Mouse (Mus musculus) hindbrain, embryonic 15.5 days (tissue): Measurements from ENCODE around the gene Wsb2. TPM values are rescaled to one million over a fixed set of nuclear protein-coding genes. Genes with fewer than 3 reads are reported as not detected.
"Not testable (repeated sequence)": the region's sequence is repeated elsewhere in the genome, so short reads cannot be mapped to it uniquely, and the experiment has no call there.

Experiments used
- ATAC-seq: fragments of 200-750 bp; cut with Nextera tagmentation; 2 replicates; pipeline ENCODE4 v1.8.0; 2017; ENCODE audit warnings: low read depth, moderate number of reproducible peaks, moderate TSS enrichment; ENCODE audit not compliant: low FRiP score
- H3K27ac ChIP-seq: fragments of 300-500 bp; sonication (generic); replicated peaks from 2 replicates; pipeline ENCODE4 v1.5.1; 2015; ENCODE audit warnings: mild to moderate bottlenecking, inconsistent platforms
- H3K27me3 ChIP-seq: fragments of 300-500 bp; sonication (generic); 2 replicates; pipeline ENCODE4 v1.6.1; 2015; ENCODE audit warnings: control low read depth, inconsistent platforms
- H3K36me3 ChIP-seq: fragments of 300-500 bp; sonication (generic); 2 replicates; pipeline ENCODE4 v1.6.1; 2015; ENCODE audit warnings: control low read depth, inconsistent platforms
- H3K4me1 ChIP-seq: fragments of 300-500 bp; sonication (generic); replicated peaks from 2 replicates; pipeline ENCODE4 v1.6.1; 2015; ENCODE audit warnings: control low read depth, inconsistent platforms
- H3K4me2 ChIP-seq: fragments of 300-500 bp; sonication (generic); 2 replicates; pipeline ENCODE4 v1.6.1; 2015; ENCODE audit warnings: moderate library complexity, mild to moderate bottlenecking, inconsistent platforms
- H3K4me3 ChIP-seq: fragments of 300-500 bp; sonication (generic); 2 replicates; pipeline ENCODE4 v1.5.1; 2015; ENCODE audit warnings: mild to moderate bottlenecking, inconsistent platforms
- H3K9ac ChIP-seq: fragments of 300-500 bp; sonication (generic); 2 replicates; pipeline ENCODE4 v1.6.1; 2015; ENCODE audit warnings: inconsistent platforms
- H3K9me3 ChIP-seq: fragments of 300-500 bp; sonication (generic); 2 replicates; pipeline ENCODE4 v1.6.1; 2016; ENCODE audit warnings: control low read depth, inconsistent platforms
- WGBS: fragments of 180-500 bp; shearing (Covaris S2); methylation state at CpG from one replicate; pipeline ENCODE4 v1.1.7; 2015; 5-methylcytosine and 5-hydroxymethylcytosine counted together
- polyA plus RNA-seq: library from polyadenylated mRNA; unstranded; fragments of >200 nt; fragmentation: Nextera tagmentation; extraction: Ambion mirVana; gene quantifications from 2 replicates; pipeline ENCODE4 v1.2.1, GENCODE M21; 2015

Wsb2 gene
- polyA plus RNA-seq, 1 experiment from 2014 or later, result 310 TPM

DNA sequence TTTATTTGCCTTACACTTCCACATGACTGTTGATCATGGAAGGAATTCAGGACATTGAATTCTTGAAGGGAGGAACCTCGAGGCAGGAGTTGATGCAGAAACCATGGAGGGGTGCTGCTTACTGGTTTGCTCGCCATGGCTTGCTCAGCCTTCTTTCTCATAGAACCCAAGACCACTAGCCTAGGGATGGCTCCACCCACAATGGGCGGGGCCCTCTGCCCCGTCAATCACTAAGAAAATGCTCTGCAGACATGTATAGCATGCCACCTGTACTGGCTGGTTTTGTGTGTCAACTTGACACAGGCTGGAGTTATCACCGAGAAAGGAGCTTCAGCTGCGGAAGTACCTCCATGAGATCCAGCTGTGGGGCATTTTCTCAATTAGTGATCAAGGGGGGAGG lies 17.0 kb upstream of the Wsb2 start:
- H3K27ac ChIP-seq, result no peak overlapping the region
- no peak overlapping the region for H3K9ac ChIP-seq
- WGBS, result 86% methylated on average over 6 of the region's 6 CpGs
- ATAC-seq, result no peak
- no peak overlapping the region for H3K4me3 ChIP-seq
- H3K36me3 ChIP-seq, result no peaks in the 10 kb centered on the region
- no peak overlapping the region for H3K4me2 ChIP-seq
- H3K9me3 ChIP-seq, result no peaks in the 10 kb centered on the region
- H3K27me3 ChIP-seq, result no peaks in the 10 kb centered on the region
- no peaks in the 10 kb centered on the region for H3K4me1 ChIP-seq

DNA sequence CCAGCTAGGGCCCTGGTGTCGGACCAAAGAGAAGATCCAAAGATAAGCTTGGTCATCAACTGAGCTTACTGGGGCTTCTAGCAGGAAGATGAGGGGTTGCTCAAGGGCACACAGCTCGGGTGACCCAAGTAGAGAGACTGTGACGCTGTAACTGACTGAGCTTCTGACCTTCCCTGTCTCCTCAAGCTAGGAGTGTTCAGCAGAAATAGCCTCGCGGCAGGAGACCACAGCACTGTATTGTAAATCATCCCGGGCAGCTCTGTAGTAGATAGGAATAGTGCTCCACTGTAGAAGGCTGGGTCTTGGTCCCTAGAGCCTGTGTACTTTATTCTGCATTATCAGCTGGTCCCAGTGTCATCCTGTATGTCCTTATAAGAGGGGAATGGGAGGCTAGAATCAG lies 15.2 kb upstream of the Wsb2 start:
- Histone ChIP-seq H3K4me2 (no peak overlapping the region), H3K27me3 (no peaks in the 10 kb centered on the region), H3K4me1 (no peaks in the 10 kb centered on the region), H3K9me3 (no peaks in the 10 kb centered on the region), H3K9ac (no peak overlapping the region), H3K27ac (no peak overlapping the region), H3K36me3 (no peaks in the 10 kb centered on the region), H3K4me3 (no peak overlapping the region)
- 91% methylated on average over 6 of the region's 6 CpGs for WGBS
- ATAC-seq, result no peak

DNA sequence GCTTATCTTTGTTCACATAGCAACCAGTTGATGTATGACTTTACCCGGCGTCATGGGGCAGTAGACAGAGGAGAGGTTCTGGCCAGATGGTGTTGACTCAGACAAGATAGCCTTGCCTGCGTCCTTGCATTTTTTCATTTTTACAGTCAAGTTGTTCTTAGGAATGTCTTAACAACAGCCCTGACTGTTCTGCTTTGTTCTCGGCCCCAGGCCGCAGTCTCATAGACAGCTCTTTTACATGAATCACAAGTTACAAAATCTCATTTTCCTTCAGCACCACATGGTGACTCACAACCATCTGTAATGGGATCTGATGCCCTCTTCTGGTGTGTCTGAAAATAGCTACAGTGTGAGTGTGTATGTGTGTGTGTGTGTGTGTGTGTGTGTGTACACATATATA lies 12.6 kb upstream of the Wsb2 start:
- not testable (repeated sequence) for H3K27me3 ChIP-seq, H3K4me2 ChIP-seq, H3K9ac ChIP-seq, H3K36me3 ChIP-seq, ATAC-seq, H3K27ac ChIP-seq, H3K4me1 ChIP-seq, H3K9me3 ChIP-seq, H3K4me3 ChIP-seq
- WGBS, result 90% methylated on average over 5 of the region's 5 CpGs

DNA sequence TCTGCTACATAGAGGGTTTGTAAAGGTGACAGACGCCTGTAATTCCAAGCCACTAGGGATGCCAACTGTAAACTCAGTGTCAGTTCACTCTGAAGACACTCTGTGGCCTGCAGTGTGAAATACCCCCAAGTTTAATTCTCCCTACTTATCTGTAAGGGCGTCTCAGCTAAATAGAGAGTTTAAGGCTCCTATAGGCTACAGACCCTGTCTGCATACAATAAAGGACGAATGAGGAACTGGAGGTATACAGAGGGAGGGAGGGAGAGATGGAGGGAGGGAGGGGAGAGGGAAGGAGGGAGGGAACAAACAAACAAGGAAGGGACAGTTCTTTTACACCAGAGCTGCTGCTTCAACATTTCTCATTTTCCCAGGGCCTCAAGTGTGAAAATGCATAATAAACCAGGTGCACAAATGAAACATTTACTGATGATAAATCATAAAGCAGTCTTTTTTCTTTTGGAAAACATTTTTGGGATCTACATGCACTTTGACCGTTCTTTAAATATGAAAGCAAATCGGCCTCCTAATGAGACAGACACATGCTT lies 11.6 kb upstream of the Wsb2 start:
- H3K9ac ChIP-seq, result no peak overlapping the region
- ATAC-seq, result no peak
- no peak overlapping the region for H3K27ac ChIP-seq
- WGBS, result 80% methylated on average over 5 of the region's 5 CpGs
- H3K27me3 ChIP-seq, result no peaks in the 10 kb centered on the region
- H3K9me3 ChIP-seq, result no peaks in the 10 kb centered on the region
- H3K4me2 ChIP-seq, result no peak overlapping the region
- H3K36me3 ChIP-seq, result no peaks in the 10 kb centered on the region
- no peak overlapping the region for H3K4me3 ChIP-seq
- H3K4me1 ChIP-seq, result no peaks in the 10 kb centered on the region

DNA sequence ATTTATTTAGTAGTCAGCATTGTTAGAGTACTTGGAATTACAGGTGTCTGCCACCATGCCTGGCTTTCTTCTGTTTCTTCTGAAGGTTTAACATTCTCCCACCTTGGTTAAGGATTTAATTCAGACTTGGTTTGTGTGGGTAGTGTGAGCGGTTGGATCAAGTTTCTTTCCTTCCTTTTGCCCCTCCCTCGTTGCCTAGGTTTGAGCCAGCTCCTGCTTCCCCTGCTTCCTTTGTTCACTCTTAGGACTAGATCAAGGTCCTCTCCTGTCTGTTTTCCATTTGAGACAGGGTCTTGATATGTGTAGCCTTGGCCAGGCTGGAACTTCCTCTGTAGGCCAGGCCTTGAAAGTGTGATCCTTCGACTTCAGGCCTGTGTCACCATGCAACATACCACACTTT lies 10.8 kb upstream of the Wsb2 start:
- 61% methylated on average over 3 of the region's 3 CpGs for WGBS
- no peak overlapping the region for H3K4me2 ChIP-seq
- H3K27me3 ChIP-seq, result no peaks in the 10 kb centered on the region
- no peak for ATAC-seq
- H3K4me3 ChIP-seq, result no peak overlapping the region
- H3K36me3 ChIP-seq, result no peaks in the 10 kb centered on the region
- H3K9ac ChIP-seq, result no peak overlapping the region
- no peak overlapping the region for H3K27ac ChIP-seq
- no peaks in the 10 kb centered on the region for H3K9me3 ChIP-seq
- no peaks in the 10 kb centered on the region for H3K4me1 ChIP-seq

DNA sequence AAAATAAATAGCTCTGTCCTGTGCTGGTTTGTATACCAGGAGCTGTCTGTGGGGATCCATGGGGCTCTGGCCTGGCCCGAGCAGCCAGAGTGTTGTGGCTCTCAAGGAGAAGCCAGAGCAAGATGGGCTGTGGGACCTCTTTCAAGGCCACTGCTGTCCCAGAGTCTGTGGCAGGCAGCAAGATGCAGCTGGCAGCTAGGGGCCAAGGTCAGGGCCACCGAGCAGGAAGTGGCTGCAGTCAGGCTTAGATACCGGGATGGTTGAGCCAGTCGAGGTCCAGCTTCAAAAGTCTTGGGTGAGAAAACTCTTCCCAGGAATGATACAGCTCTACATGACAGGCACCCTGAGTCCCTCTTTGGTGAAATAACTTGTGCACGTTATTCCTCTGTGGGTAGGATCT lies 10.1 kb upstream of the Wsb2 start:
- 80% methylated on average over 5 of the region's 5 CpGs for WGBS
- Histone ChIP-seq H3K36me3 (no peaks in the 10 kb centered on the region), H3K4me1 (no peaks in the 10 kb centered on the region), H3K4me3 (no peak overlapping the region), H3K4me2 (no peak overlapping the region), H3K9me3 (no peaks in the 10 kb centered on the region), H3K9ac (no peak overlapping the region), H3K27me3 (no peaks in the 10 kb centered on the region), H3K27ac (no peak overlapping the region)
- ATAC-seq, result no peak

DNA sequence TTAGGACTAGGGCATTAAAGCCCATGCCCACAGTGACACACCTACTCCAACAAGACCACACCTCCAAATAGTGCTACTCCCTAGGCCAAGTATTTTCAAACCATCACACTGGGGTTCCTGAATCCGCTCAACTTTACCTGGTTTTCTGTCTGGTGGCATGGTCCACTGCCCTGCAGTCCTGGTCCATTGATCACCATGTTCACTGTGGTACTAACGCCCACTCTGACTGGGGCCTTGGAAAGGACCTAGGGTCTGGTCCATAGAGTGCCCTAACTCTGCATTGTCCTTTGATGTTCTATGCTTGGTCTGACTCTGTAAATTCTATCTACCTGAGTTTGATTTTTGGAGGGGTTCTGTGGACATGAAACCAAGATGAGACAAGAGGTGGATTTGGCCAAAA lies 9.3 kb upstream of the Wsb2 start:
- no peak overlapping the region for H3K27ac ChIP-seq
- ATAC-seq, result no peak
- H3K4me1 ChIP-seq, result no peaks in the 10 kb centered on the region
- H3K4me3 ChIP-seq, result no peak overlapping the region
- H3K4me2 ChIP-seq, result 0 out of 2 replicates have a peak overlapping the region, but pooled peaks have one; percentile 22
- 89% methylated on average over 2 of the region's 2 CpGs for WGBS
- H3K27me3 ChIP-seq, result no peaks in the 10 kb centered on the region
- H3K9me3 ChIP-seq, result no peaks in the 10 kb centered on the region
- no peaks in the 10 kb centered on the region for H3K36me3 ChIP-seq
- no peak overlapping the region for H3K9ac ChIP-seq

DNA sequence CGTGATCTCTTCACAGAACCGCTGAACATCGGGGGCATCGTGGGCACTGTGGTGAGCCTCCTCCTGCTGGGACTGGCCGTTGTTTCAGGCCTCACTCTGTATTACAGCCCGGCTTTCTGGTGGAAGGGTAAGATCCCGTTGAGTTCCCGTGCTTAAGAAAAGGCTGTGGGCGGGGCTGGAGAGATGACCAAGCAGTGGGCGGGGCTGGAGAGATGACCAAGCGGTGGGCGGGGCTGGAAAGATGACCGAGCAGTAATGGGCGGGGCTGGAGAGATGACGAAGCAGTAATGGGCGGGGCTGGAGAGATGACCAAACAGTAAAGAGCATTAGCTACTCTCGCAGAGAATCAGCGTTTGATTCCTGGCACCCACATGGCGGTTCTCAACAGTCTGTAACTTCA lies 8.8 kb upstream of the Wsb2 start:
- Histone ChIP-seq H3K27me3 (no peaks in the 10 kb centered on the region), H3K36me3 (no peaks in the 10 kb centered on the region), H3K4me1 (no peaks in the 10 kb centered on the region), H3K4me2 (0 out of 2 replicates have a peak overlapping the region, but pooled peaks have one; percentile 22), H3K9me3 (no peaks in the 10 kb centered on the region), H3K27ac (no peak overlapping the region), H3K9ac (no peak overlapping the region), H3K4me3 (0 out of 2 replicates have a peak overlapping the region, but pooled peaks have one; percentile 9)
- ATAC-seq, result peak; percentile 45; the same call in 1 of the 2 replicates
- WGBS, result 20% methylated on average over 19 of the region's 19 CpGs

DNA sequence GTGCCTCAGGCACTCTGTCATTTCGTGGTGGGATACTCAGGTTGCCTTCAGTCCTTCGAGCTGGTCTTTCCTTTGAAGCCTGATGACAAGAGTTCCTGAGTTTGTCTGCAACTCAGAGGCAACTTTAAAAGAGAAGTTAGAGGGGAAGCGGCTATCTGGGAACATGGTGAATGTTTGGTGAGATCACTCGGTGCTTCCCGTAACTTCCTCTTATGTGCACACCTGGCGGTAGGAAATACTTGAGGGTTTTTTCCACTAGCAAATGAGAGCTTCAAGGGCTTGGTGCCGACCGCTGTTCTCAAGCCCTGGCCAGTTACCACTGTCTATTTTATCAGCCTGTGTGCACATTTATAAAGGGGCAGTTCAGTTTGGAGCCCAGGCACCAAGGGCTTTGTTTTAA lies 3.0 kb upstream of the Wsb2 start:
- H3K36me3 ChIP-seq, result no peaks in the 10 kb centered on the region
- ATAC-seq, result no peak
- H3K9ac ChIP-seq, result no peak overlapping the region
- peaks cover 25% of the 10 kb centered on the region for H3K4me1 ChIP-seq
- H3K27me3 ChIP-seq, result no peaks in the 10 kb centered on the region
- H3K27ac ChIP-seq, result no peak overlapping the region
- H3K9me3 ChIP-seq, result no peaks in the 10 kb centered on the region
- 80% methylated on average over 8 of the region's 8 CpGs for whole genome bisulfite sequencing
- no peak overlapping the region for H3K4me2 ChIP-seq
- no peak overlapping the region for H3K4me3 ChIP-seq

DNA sequence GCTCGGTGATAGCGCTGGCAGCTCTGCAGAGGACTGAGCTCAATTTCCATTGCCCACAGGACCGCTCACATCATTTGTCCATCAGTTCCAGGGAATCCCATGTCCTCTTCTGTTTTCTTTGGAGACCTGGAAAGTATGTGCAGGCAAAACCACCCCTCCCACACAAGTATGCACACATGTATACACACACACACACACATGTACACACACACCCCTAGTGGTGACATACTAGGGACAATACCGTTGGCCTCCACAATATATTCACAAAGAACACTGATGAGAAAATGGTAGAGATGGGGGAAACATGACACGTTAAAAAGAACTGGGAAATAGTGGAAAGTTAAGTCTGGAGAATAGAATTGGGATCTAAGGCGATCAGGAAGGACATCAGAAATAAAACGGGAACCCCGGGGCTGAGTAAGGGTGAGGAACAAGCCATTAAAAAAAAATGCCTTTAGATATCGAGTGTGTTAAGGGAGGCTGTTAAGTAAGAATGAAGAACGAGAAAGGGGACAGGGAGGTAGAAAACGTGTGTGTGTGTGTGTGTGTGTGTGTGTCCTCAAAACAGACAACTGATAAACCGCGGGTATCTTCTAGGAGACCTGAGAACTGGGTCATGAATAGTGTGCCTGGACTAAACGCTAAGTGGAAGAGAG lies 1.3 kb upstream of the Wsb2 start:
- Histone ChIP-seq H3K9ac (no peak overlapping the region), H3K4me3 (peak overlapping the region; percentile 97), H3K27me3 (no peaks in the 10 kb centered on the region), H3K36me3 (no peaks in the 10 kb centered on the region), H3K4me2 (peak overlapping the region; percentile 96), H3K27ac (peak overlapping the region; percentile 93), H3K9me3 (no peaks in the 10 kb centered on the region), H3K4me1 (peaks cover 42% of the 10 kb centered on the region)
- ATAC-seq, result no peak
- 50% methylated on average over 14 of the region's 14 CpGs for WGBS

DNA sequence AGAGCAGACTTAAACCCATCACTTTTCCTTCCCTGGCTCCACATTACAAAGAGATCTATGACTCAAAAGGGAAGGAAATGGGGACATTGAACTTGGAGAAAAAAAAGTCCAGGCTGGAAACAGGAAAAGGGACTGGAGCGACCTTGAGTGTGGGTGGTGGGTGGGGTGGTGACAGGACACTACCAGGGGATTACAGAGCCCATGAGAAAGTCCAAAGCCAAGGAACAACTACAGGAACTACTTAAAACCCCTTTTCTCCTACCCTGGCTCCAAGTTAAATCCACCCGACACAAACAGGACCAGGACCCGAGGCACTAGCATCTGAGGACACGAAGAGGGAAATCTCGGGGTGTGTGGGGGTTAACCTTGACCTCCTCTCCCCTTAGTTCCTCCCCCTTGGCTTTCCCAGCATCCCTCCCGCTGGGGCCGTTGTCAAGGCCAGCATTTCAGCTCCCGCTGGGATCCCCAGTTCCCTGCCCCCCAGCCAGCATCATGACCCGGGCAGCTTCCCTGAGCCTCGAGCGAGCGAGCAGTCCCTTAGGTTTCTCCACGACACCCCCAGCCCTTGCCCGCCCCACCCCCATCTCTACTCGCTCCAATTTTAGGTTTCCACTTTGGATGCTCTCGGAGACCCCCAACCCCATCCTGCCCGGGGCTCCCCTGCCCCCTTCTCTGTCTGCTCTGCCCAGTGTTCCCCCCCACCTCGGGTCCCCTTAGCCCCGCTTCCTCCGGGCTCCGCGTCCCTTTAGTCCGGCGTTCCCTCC lies 557 bp upstream of the Wsb2 start:
- H3K9ac ChIP-seq, result peak overlapping the region; percentile 96
- H3K36me3 ChIP-seq, result no peaks in the 10 kb centered on the region

DNA sequence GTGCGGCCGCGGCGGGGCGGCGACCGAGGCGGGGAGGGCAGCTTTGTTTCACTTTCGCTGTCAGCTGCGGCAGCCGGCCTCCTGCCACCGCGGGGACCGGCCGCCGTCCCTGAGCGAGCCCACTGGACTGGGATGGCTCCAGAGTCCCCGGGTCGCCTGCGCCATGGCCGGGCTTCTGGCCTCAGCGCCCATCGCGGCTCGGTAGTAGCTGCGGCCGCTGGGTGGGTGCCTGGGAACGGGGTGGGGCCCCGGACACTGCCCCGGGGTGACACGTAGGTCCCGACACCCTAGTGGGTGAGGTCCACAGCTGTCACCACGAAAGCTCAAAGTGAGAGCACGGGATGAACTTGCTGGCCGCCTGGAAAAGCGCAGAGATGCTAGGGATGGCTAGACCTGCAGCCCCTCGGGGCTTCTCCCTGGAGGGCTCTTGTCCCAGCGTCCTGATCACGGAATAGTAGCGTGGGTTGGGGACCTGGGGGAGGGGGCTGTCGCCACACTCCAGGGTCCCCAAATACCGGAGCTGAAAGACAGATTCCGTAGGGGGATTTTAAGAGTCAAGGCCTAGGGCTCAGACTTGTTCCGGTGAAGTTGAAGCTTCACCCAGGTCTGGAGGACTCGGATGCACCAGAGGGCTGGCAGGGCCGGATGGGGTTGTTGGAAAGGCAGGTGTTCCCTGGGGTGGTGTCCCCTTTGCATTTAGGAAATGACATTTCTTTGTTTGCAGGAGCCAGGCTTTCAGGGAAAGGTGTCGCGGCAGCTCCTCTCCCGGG lies 559 bp downstream of the Wsb2 start:
- ATAC-seq, result peak; percentile 74
- 0% methylated on average over 38 of the region's 49 CpGs for WGBS
- Histone ChIP-seq H3K4me1 (peaks cover 48% of the 10 kb centered on the region), H3K9ac (peak overlapping the region; percentile 96), H3K4me2 (peak overlapping the region; percentile 96), H3K27me3 (no peaks in the 10 kb centered on the region), H3K27ac (peak overlapping the region; percentile 93), H3K4me3 (peak overlapping the region; percentile 97), H3K9me3 (no peaks in the 10 kb centered on the region), H3K36me3 (no peaks in the 10 kb centered on the region)

More for the DNA sequence above, 557 bp upstream of the Wsb2 start:
- no peaks in the 10 kb centered on the region for H3K27me3 ChIP-seq
- under 1% methylated on average over 24 of the region's 24 CpGs for WGBS
- peak overlapping the region; percentile 93 for H3K27ac ChIP-seq
- H3K4me3 ChIP-seq, result peak overlapping the region; percentile 97
- peak; percentile 53 for ATAC-seq
- peaks cover 47% of the 10 kb centered on the region for H3K4me1 ChIP-seq
- no peaks in the 10 kb centered on the region for H3K9me3 ChIP-seq
- H3K4me2 ChIP-seq, result peak overlapping the region; percentile 96
